Mouse (Mus musculus) macrophage (primary cell): ENCODE data around the gene B3galnt1. TPM values are rescaled to one million over a fixed set of nuclear protein-coding genes. Genes with fewer than 3 reads are reported as not detected.

ENCODE experiments used
- H3K27ac ChIP-seq: fragments of 350-480 bp; formaldehyde crosslinking; 2 replicates; pipeline ENCODE4 v1.9.0; 2021
- H3K36me3 ChIP-seq: fragments of 350-480 bp; formaldehyde crosslinking; 2 replicates; pipeline ENCODE4 v1.9.0; 2021; ENCODE audit errors: inconsistent target
- H3K4me3 ChIP-seq: fragments of 350-480 bp; formaldehyde crosslinking; 2 replicates; pipeline ENCODE4 v1.9.0; 2021; ENCODE audit errors: inconsistent target
- H3K79me2 ChIP-seq: fragments of 350-480 bp; formaldehyde crosslinking; 2 replicates; pipeline ENCODE4 v1.9.0; 2021; ENCODE audit errors: inconsistent target
- WGBS: methylation state at CpG from one replicate; pipeline ENCODE4 v1.1.7; 2026; ENCODE audit warnings: inconsistent platforms; ENCODE audit not compliant: missing documents; 5-methylcytosine and 5-hydroxymethylcytosine counted together
- polyA plus RNA-seq: library from polyadenylated mRNA; stranded (reverse); fragments of 250-400 nt; gene quantifications from 3 replicates; pipeline ENCODE4 v1.2.4, GENCODE M21; 2018; ENCODE audit warnings: inconsistent platforms

The B3galnt1 gene
- polyA plus RNA-seq, 1 experiment from 2014 or later = 50.0 TPM

DNA sequence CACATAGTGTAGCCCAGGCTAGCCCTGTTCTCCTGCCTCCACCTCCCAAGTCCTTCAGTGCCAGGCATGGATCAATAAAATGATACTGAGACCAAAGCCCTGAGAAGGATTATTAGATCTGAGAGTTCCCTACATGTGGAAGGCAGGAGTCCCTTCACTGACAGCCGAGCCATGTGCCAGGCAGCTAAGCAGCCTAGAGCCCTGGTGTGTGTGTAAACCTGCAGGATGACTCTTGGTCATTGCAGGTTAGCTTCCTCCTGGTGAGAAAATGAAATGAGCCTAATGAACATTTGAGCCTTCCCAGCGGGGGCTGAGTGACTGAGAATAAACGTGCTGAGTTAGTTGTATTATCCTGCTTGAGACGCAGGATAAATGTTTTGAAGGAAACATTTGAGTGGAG, 49.2 kb downstream of the B3galnt1 start:
- H3K27ac ChIP-seq = no peak overlapping the region
- H3K36me3 ChIP-seq = no peaks in the 10 kb centered on the region
- H3K79me2 ChIP-seq = no peaks in the 10 kb centered on the region
- WGBS = 97% methylated on average over 4 of the region's 4 CpGs
- no peak overlapping the region for H3K4me3 ChIP-seq

DNA sequence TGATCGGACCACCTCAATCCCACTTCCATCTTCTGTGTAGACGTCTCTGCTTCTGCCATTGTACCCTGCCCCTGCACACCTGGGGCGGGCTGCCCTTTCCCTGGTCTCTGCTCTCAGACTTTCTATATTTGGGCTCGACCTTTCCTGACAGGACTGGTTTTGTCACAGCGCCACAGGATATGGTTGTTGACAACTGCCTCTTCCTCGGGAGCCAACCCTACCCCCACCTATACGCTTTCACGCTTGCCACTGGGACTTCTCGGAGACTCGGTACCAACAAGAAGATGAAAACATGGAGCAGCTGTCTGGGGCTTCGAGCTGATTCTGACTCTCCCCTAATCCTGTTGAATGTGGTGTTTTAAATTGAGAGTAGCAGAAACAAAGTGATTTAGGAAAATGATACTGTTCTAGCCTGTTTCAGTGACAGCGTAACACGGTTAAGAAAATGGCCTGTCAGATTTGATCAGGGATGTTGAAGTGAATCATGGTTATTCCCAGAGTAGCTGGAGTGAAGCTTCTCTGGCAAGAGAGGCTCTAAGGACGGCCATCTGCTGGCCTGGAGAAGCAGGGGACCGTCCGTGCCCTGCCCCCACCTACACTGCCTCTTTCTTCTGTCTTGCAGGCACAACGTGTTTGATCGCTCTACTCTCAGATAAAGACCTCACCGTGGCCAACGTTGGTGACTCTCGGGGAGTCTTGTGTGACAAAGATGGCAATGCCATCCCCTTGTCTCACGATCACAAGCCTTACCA, 49.9 kb downstream of the B3galnt1 start:
- Histone ChIP-seq H3K27ac (no peak overlapping the region), H3K4me3 (no peak overlapping the region), H3K36me3 (no peaks in the 10 kb centered on the region), H3K79me2 (no peaks in the 10 kb centered on the region)
- 92% methylated on average over 22 of the region's 22 CpGs for WGBS

DNA sequence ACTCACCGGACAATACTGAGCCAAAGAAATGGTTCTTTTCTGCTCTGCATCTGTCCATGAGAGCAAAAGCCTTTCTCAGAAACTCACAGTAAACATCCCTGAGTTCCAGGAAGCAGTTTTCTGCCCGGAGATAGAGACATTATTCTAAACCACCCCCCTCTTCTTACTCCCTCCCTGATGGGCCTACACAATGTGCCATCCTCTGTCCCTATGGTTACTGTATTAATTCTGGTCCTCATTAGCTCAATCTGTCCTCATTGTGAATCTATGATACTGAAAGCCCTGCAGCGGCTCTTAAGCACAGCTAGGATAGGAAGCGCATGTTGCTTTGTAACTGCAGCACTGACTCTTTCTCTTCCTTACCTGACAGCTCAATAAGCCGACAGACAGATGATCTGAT, 53.7 kb downstream of the B3galnt1 start:
- no peak overlapping the region for H3K4me3 ChIP-seq
- no peaks in the 10 kb centered on the region for H3K36me3 ChIP-seq
- no peak overlapping the region for H3K27ac ChIP-seq
- H3K79me2 ChIP-seq = no peaks in the 10 kb centered on the region
- 95% methylated on average over 5 of the region's 5 CpGs for WGBS

DNA sequence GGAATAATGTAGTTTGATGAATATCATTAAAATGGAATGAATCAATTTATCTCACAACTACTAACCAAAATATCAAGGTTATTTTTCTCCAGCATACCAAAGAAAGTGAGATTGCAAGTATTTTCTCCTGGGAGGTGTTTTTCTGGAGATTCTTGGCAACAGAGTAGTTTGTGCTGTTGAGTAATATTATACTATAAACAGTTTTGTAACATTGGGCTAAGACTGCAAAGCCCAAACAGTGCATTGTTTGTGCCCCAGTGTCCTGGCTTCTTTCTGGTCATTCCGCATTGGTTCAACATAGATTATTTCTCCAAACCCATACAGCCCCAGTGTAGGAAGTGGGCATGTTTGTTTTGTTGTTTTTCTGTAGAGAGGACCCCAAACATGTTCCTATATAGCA, 55.0 kb downstream of the B3galnt1 start:
- H3K36me3 ChIP-seq = no peaks in the 10 kb centered on the region
- WGBS = 89% methylated on average over 1 of the region's 1 CpGs
- H3K79me2 ChIP-seq = no peaks in the 10 kb centered on the region
- H3K4me3 ChIP-seq = no peak overlapping the region
- no peak overlapping the region for H3K27ac ChIP-seq

DNA sequence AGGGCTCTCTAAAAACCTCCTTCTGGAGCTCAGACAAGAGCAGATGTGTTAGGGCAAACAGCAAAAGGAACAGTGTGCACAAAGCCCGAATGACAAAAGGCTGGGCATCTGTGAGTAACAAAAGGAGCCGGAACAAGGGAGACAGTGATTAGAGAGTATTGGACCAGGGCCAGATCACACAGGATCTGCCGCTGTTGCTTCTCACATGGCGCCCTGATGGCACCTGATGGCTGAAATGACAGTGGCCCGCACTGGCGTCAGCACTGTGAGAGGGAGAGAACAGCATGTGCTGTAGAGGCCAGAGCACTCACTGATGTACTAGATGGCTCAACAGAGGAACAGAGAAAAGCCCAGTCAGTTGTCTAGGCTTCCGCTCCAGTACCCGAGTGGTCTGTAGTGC, 55.8 kb downstream of the B3galnt1 start:
- Histone ChIP-seq H3K36me3 (no peaks in the 10 kb centered on the region), H3K27ac (no peak overlapping the region), H3K79me2 (no peaks in the 10 kb centered on the region), H3K4me3 (no peak overlapping the region)
- WGBS = 96% methylated on average over 8 of the region's 8 CpGs

DNA sequence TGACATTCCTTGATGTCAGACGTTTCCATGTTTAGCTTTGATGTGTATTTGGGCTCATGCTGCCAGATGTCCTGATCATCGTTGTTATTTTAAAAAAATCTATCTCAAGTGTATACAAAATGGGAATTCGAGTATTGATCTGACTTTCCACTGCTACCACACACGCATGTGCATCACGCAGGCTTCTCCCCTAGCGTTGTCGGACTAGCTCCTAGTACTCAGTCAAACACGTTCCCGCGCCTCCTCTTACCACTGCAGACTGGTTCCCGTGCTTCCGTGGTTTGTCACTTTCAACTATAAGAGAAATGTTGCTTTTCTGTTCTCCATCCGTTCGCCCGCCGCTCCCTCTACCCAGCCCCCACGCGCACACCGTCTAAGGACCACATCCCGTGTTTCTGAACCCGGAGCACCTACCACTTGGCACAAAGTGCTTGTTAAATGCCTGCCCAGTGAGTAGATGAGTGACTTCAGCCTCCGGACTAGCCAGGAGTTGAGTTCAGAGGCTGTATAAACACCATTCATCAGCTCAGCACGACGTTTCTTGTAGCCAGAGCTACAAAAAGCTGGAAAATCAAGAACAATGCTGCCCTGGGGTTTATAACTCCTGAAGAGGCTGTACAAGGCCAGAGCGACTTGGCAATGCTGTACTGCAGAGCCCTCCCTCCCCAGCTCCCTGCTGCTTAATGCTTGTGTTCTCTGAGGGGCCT, 62.7 kb downstream of the B3galnt1 start:
- Histone ChIP-seq H3K4me3 (no peak overlapping the region), H3K79me2 (no peaks in the 10 kb centered on the region), H3K36me3 (no peaks in the 10 kb centered on the region), H3K27ac (no peak overlapping the region)
- WGBS = 91% methylated on average over 25 of the region's 25 CpGs

DNA sequence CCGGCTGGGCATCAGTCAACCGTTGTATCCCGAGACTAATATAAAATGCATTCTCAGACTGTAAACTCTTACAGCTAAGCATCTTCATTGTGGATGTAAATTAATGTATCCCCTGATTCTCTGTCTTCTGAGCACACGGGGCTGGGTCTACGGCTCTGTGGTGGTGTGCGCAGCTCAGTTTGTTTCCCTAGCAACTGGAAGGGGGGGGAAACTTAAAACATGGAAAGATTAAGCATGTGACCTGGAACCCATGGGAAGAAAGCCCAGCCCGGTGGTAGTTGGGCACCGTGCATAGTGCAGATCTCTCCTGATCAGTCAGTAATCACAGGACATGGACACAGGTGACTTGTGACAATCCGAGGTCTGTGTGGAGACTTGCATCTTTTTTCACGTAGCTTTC, 63.3 kb downstream of the B3galnt1 start:
- H3K27ac ChIP-seq = no peak overlapping the region
- no peak overlapping the region for H3K4me3 ChIP-seq
- 95% methylated on average over 10 of the region's 10 CpGs for WGBS
- H3K79me2 ChIP-seq = no peaks in the 10 kb centered on the region
- H3K36me3 ChIP-seq = no peaks in the 10 kb centered on the region

DNA sequence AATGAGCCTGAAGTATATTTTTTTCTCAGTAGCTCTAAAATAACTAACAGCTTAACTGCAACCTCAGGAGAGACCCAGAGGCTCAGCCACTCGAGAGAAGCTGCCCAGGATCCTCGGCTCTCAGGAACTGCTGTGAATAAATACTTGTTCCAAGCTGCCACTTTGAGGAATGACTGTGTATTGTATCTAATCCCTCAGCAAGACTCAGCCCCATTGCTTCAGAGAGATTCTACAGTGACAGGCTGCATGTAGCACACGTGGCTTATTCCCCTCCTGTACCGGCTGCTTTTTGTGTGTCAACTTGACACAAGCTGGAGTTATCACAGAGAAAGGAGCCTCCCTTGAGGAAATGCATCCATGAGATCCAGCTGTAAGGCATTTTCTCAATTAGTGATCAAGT, 66.1 kb downstream of the B3galnt1 start:
- 93% methylated on average over 4 of the region's 4 CpGs for WGBS
- Histone ChIP-seq H3K27ac (no peak overlapping the region), H3K79me2 (no peaks in the 10 kb centered on the region), H3K36me3 (no peaks in the 10 kb centered on the region), H3K4me3 (no peak overlapping the region)

DNA sequence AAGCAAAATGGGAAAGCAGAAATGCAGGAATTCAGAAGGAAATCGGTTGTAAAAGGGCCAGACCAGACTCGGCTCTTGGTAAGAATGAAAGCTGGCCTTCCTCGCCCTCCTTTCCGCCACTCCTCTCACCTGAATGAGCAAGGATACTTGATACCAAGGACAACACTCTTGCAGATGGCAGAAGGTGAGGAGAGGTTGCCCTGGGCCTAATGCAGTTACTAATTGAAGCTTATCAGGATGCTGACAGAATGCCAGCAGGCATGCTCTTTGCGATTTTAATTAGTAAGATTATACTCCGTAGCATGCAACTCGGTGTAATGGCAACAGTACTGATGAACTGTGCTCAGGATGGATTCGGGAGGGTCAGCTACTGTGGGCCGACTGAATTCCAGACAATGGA, 67.2 kb downstream of the B3galnt1 start:
- WGBS = 86% methylated on average over 9 of the region's 9 CpGs
- Histone ChIP-seq H3K36me3 (no peaks in the 10 kb centered on the region), H3K79me2 (no peaks in the 10 kb centered on the region), H3K27ac (no peak overlapping the region), H3K4me3 (no peak overlapping the region)

DNA sequence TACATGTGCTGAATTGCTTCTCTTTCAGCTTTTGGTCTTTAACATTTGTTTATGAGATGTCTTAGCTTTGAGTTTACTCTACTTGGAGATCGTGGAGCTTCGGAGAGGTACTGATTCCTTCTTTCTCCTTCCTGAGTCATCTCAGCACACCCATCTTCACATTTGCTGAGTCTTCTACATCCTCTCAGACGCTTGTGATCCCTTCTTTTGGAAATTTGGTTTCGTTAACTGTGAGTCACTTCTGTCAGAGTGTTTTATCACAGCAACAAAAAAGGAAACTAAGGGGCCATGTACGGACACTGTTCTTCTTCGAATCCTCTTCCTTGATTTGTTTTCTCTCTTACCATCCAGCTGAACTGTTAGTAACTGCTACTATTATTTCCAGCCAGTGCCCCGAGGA, 69.2 kb downstream of the B3galnt1 start:
- 81% methylated on average over 7 of the region's 7 CpGs for WGBS
- Histone ChIP-seq H3K4me3 (no peak overlapping the region), H3K79me2 (no peaks in the 10 kb centered on the region), H3K27ac (no peak overlapping the region), H3K36me3 (no peaks in the 10 kb centered on the region)

DNA sequence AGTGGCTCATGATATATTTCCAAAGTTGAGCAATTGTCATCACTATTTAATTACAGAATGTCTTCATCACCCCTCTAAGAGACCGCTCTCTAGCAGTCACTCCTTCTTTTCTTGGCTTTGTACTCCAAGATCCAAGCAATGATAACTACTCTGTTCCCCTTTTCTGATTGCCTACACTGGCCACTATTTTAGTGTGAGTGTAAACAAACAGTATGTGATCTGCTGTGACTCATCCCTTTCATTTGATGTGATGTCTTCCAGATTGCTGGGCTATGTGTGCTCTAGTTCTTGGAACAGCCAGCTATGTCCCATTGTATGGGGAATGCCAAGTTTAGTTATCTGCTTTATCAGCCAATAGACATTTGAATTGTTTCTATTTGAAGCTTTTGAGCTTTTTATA, 71.4 kb downstream of the B3galnt1 start:
- WGBS = 75% methylated on average over 1 of the region's 1 CpGs

DNA sequence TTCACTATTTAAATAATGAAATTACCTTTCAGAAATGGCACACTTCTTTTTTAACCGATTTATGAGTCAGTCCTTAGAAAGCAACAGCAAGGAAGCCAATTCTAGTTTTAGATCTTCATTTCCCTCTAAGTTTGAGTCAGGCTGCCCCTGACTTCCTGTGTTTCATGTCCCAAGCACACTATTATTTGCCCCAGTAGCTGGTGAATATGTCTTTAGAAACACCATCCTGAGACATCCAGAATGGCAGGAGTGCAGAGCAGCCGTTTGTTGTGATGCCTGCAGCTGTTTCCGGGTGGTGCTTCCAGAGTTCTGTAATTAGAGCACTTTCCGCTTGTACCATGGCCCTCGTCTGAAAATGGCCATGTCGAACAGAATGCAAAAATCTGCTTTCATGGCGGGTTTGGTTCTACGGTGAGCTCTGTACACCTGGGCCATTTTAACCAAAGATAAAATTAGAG, 73.7 kb downstream of the B3galnt1 start:
- no peaks in the 10 kb centered on the region for H3K36me3 ChIP-seq
- H3K79me2 ChIP-seq = no peaks in the 10 kb centered on the region
- 33% methylated on average over 8 of the region's 8 CpGs for WGBS
- H3K4me3 ChIP-seq = no peak overlapping the region
- peak overlapping the region; percentile 28 for H3K27ac ChIP-seq

More for the DNA sequence above, 71.4 kb downstream of the B3galnt1 start:
- no peaks in the 10 kb centered on the region for H3K36me3 ChIP-seq
- H3K79me2 ChIP-seq = no peaks in the 10 kb centered on the region
- no peak overlapping the region for H3K27ac ChIP-seq
- no peak overlapping the region for H3K4me3 ChIP-seq

DNA sequence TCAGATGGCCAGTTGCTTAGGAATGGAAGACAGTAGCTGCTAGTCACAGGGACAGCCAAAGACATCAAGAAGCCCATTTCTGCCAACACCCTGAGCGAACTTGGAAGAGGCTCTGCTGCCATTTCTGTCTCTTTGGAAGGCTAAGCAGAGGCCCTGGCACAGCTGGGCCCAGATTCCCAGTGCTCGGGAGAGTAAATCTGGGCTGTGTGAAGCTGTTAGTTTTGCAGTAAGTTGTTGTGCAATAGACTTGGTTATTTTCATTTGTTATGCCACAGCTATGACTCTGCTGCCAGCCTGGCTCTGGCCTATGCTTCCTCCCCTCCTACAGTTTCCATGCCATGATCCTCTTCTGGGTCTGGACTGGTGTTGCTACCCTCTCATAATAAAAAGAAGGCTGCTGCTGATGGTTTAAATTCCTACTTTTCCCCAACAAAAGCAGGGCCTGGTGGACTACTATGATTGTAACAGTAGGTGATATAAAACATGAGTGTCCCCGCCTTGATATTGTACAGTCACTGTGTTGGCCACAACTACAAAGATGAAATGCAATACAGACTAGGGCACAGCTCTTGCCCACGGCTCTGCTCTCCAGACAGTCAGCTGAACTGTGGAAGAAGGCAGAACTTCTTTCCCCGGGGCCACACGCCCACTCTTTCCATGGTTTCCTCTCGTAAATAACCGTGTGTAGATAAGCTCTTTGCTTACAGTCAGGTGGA, 74.2 kb downstream of the B3galnt1 start:
- no peaks in the 10 kb centered on the region for H3K36me3 ChIP-seq
- peak overlapping the region; percentile 28 for H3K27ac ChIP-seq
- 32% methylated on average over 8 of the region's 8 CpGs for WGBS

More for the DNA sequence above, 74.2 kb downstream of the B3galnt1 start:
- H3K79me2 ChIP-seq = no peaks in the 10 kb centered on the region
- H3K4me3 ChIP-seq = no peak overlapping the region
